Mouse (Mus musculus): Measurements from ENCODE around the gene C1ql1. TPM values are rescaled to one million over a fixed set of nuclear protein-coding genes. Genes with fewer than 3 reads are reported as not detected.

The C1ql1 gene
- total and polyA plus RNA-seq, 2 experiments from 2014 or later, result 18.9 to 61.0 TPM

- Histone ChIP-seq H3K4me3 (ENCODE audit: low read length) (peak overlapping the region; percentile 40), H3K27me3 (ENCODE audit: insufficient read depth, low read length) (peaks cover 39% of the 10 kb centered on the region), H3K9me3 (ENCODE audit: low read length) (no peaks in the 10 kb centered on the region), H3K4me2 (ENCODE audit: low read depth, low read length) (peak overlapping the region; percentile 69), H3K27ac (peak overlapping the region; percentile 23; the same call in 1 of the 2 replicates), H3K4me1 (ENCODE audit: insufficient read depth, low read length) (0 out of 2 replicates have a peak, but pooled peaks cover 12% of the 10 kb centered on the region), H3K36me3 (ENCODE audit: insufficient read depth, low read length) (no peaks in the 10 kb centered on the region), H3K9ac (replicated peaks; ENCODE audit: low read length) (peak overlapping the region; percentile 46; the same call in 1 of the 2 replicates)
- 4% methylated on average over 50 of the region's 51 CpGs for WGBS
- TF ChIP-seq CTCF (IDR thresholded peaks at IDR 0.05; ENCODE audit: low read depth), result no peak
- DNase-seq (ENCODE audit: low spot score), result peak; percentile 62
- no peak; the same call in 1 of the 2 replicates for ATAC-seq
These were observed 1.8 kb upstream of the C1ql1 start for GRCm38 (mm10) chr11:102948043-102948961.

GRCm38 (mm10) chr11:102946992-102947343 is 480 bp upstream of the C1ql1 start:
- TF ChIP-seq CTCF (IDR thresholded peaks at IDR 0.05; ENCODE audit: low read depth), result peak; percentile 51
- H3K4me2 ChIP-seq (ENCODE audit: low read depth, low read length), result peak overlapping the region; percentile 54
- no peak overlapping the region for H3K9ac ChIP-seq (replicated peaks; ENCODE audit: low read length)
- H3K27me3 ChIP-seq (ENCODE audit: insufficient read depth, low read length), result peaks cover 36% of the 10 kb centered on the region
- no peak for DNase-seq (ENCODE audit: low spot score)
- no peaks in the 10 kb centered on the region for H3K36me3 ChIP-seq (ENCODE audit: insufficient read depth, low read length)
- no peak for ATAC-seq
- peak overlapping the region; percentile 37; the same call in 1 of the 2 replicates for H3K4me3 ChIP-seq (ENCODE audit: low read length)
- H3K9me3 ChIP-seq (ENCODE audit: low read length), result no peaks in the 10 kb centered on the region
- no peak overlapping the region for H3K27ac ChIP-seq
- H3K4me1 ChIP-seq (ENCODE audit: insufficient read depth, low read length), result 0 out of 2 replicates have a peak, but pooled peaks cover 12% of the 10 kb centered on the region
- 7% methylated on average over 8 of the region's 8 CpGs for WGBS

- WGBS, result 2% methylated on average over 53 of the region's 54 CpGs
- Histone ChIP-seq H3K9me3 (ENCODE audit: low read length) (no peaks in the 10 kb centered on the region), H3K9ac (replicated peaks; ENCODE audit: low read length) (peak overlapping the region; percentile 34; the same call in 1 of the 2 replicates), H3K4me3 (ENCODE audit: low read length) (peak overlapping the region; percentile 37), H3K27ac (no peak overlapping the region), H3K4me1 (ENCODE audit: insufficient read depth, low read length) (0 out of 2 replicates have a peak, but pooled peaks cover 12% of the 10 kb centered on the region), H3K36me3 (ENCODE audit: insufficient read depth, low read length) (no peaks in the 10 kb centered on the region), H3K27me3 (ENCODE audit: insufficient read depth, low read length) (peaks cover 37% of the 10 kb centered on the region), H3K4me2 (ENCODE audit: low read depth, low read length) (peak overlapping the region; percentile 54)
- DNase-seq (ENCODE audit: low spot score) (peak; percentile 32), ATAC-seq (0 out of 2 replicates have a peak, but pooled peaks have one; percentile 16)
- no peak for TF ChIP-seq CTCF (IDR thresholded peaks at IDR 0.05; ENCODE audit: low read depth)
These were observed 903 bp downstream of the C1ql1 start for GRCm38 (mm10) chr11:102945306-102946264.

GRCm38 (mm10) chr11:102941236-102941635 is 5.3 kb downstream of the C1ql1 start:
- H3K27ac ChIP-seq, result no peak overlapping the region
- no peak for TF ChIP-seq CTCF (IDR thresholded peaks at IDR 0.05; ENCODE audit: low read depth)
- no peak for DNase-seq (ENCODE audit: low spot score)
- H3K9ac ChIP-seq (replicated peaks; ENCODE audit: low read length), result no peak overlapping the region
- 62% methylated on average over 6 of the region's 6 CpGs for WGBS
- no peak for ATAC-seq
- 0 out of 2 replicates have a peak, but pooled peaks cover 4% of the 10 kb centered on the region for H3K4me1 ChIP-seq (ENCODE audit: insufficient read depth, low read length)
- no peak overlapping the region for H3K4me3 ChIP-seq (ENCODE audit: low read length)
- peaks cover 30% of the 10 kb centered on the region for H3K27me3 ChIP-seq (ENCODE audit: insufficient read depth, low read length)
- no peaks in the 10 kb centered on the region for H3K9me3 ChIP-seq (ENCODE audit: low read length)
- no peak overlapping the region for H3K4me2 ChIP-seq (ENCODE audit: low read depth, low read length)
- no peaks in the 10 kb centered on the region for H3K36me3 ChIP-seq (ENCODE audit: insufficient read depth, low read length)

- no peak overlapping the region for H3K27ac ChIP-seq
- H3K9me3 ChIP-seq (ENCODE audit: low read length), result no peaks in the 10 kb centered on the region
- peak; percentile 3; the same call in 1 of the 2 replicates for TF ChIP-seq CTCF (IDR thresholded peaks at IDR 0.05; ENCODE audit: low read depth)
- no peaks in the 10 kb centered on the region for H3K4me1 ChIP-seq (ENCODE audit: insufficient read depth, low read length)
- H3K4me2 ChIP-seq (ENCODE audit: low read depth, low read length), result peak overlapping the region; percentile 6; the same call in 1 of the 2 replicates
- no peak overlapping the region for H3K9ac ChIP-seq (replicated peaks; ENCODE audit: low read length)
- WGBS, result 38% methylated on average over 13 of the region's 13 CpGs
- peak; percentile 61; the same call in 1 of the 2 replicates for ATAC-seq
- H3K27me3 ChIP-seq (ENCODE audit: insufficient read depth, low read length), result peaks cover 9% of the 10 kb centered on the region; the same call in 1 of the 2 replicates
- H3K4me3 ChIP-seq (ENCODE audit: low read length), result no peak overlapping the region
- no peaks in the 10 kb centered on the region for H3K36me3 ChIP-seq (ENCODE audit: insufficient read depth, low read length)
- DNase-seq (ENCODE audit: low spot score), result no peak
These were observed 7.3 kb downstream of the C1ql1 start for GRCm38 (mm10) chr11:102939024-102939675.
